Mouse (Mus musculus) MEL (cell line): ENCODE measurements around the gene Zfp324. TPM values are rescaled to one million over a fixed set of nuclear protein-coding genes. Genes with fewer than 3 reads are reported as not detected.
"Not testable (repeated sequence)": the region's sequence is repeated elsewhere in the genome, so short reads cannot be mapped to it uniquely, and the experiment has no call there.

Experiments
- DNase-seq: peaks from one replicate; pipeline ENCODE4 v3.0.0; 2011; ENCODE audit warnings: low read depth, low spot score
- H3K27ac ChIP-seq: 2 replicates; pipeline ENCODE4 v1.5.1; 2012; ENCODE audit warnings: low read depth, mild to moderate bottlenecking, control low read depth, low read length, moderate library complexity; ENCODE audit not compliant: control insufficient read depth
- H3K27me3 ChIP-seq, 2 experiments: fragments of 150-350 bp in 1 of 2; sonication (generic) in 1 of 2; 2 replicates each; pipeline ENCODE4 v1.6.1; 2012; ENCODE audit warnings: low read length in 2 of 2, mild to moderate bottlenecking in 2 of 2, improper control_type of control experiment in 1 of 2, moderate library complexity in 1 of 2; ENCODE audit not compliant: insufficient read depth in 2 of 2, control insufficient read depth in 1 of 2
- H3K36me3 ChIP-seq, 2 experiments: 2 replicates each; pipeline ENCODE4 v1.6.1; 2012 to 2014; ENCODE audit warnings: low read length in 2 of 2, improper control_type of control experiment in 1 of 2, inconsistent platforms in 1 of 2, mild to moderate bottlenecking in 1 of 2; ENCODE audit not compliant: insufficient read depth in 2 of 2, control insufficient read depth in 1 of 2
- H3K4me1 ChIP-seq, 2 experiments: fragments of 150-350 bp in 1 of 2; sonication (generic) in 1 of 2; 2 replicates each; pipeline ENCODE4 v1.6.1; 2012; ENCODE audit warnings: low read length in 2 of 2, improper control_type of control experiment in 1 of 2, mild to moderate bottlenecking in 1 of 2; ENCODE audit not compliant: insufficient read depth in 2 of 2, control insufficient read depth in 1 of 2
- H3K4me3 ChIP-seq, 2 experiments: fragments of 150-350 bp in 1 of 2; sonication (generic) in 1 of 2; 2 replicates each; pipeline ENCODE4 v1.5.1; 2012; ENCODE audit warnings: low read depth in 2 of 2, low read length in 2 of 2, mild to moderate bottlenecking in 2 of 2, moderate library complexity in 2 of 2, control low read depth in 1 of 2, improper control_type of control experiment in 1 of 2; ENCODE audit not compliant: control insufficient read depth in 1 of 2, insufficient read depth in 1 of 2
- H3K79me2 ChIP-seq: 2 replicates; pipeline ENCODE4 v1.6.1; 2012; ENCODE audit warnings: mild to moderate bottlenecking, low read length, moderate library complexity; ENCODE audit not compliant: control insufficient read depth, poor library complexity, insufficient read depth
- H3K9ac ChIP-seq: 2 replicates; pipeline ENCODE4 v1.6.1; 2012; ENCODE audit warnings: low read depth, mild to moderate bottlenecking, control low read depth, low read length, moderate library complexity; ENCODE audit not compliant: control insufficient read depth, poor library complexity, severe bottlenecking
- H3K9me3 ChIP-seq: fragments of 150-350 bp; sonication (generic); replicated peaks from 2 replicates; pipeline ENCODE4 v1.6.1; 2012; ENCODE audit warnings: mild to moderate bottlenecking, low read length, improper control_type of control experiment, moderate library complexity; ENCODE audit not compliant: insufficient read depth
- CHD1 ChIP-seq: IDR thresholded peaks from 2 replicates; pipeline ENCODE4 v1.6.1; 2012; ENCODE audit warnings: low read depth, mild to moderate bottlenecking, inconsistent platforms, low read length, improper control_type of control experiment
- ELF1 ChIP-seq: IDR thresholded peaks from 2 replicates; pipeline ENCODE4 v1.6.1; 2014; ENCODE audit warnings: low read depth, mild to moderate bottlenecking, inconsistent platforms, low read length, improper control_type of control experiment, moderate library complexity
- GATA1 ChIP-seq: IDR thresholded peaks from 2 replicates; pipeline ENCODE4 v1.6.1; 2011; ENCODE audit warnings: low read depth, low read length, improper control_type of control experiment
- MAFK ChIP-seq: IDR thresholded peaks from 2 replicates; pipeline ENCODE4 v1.6.1; 2011; ENCODE audit warnings: low read depth, mild to moderate bottlenecking, low read length, improper control_type of control experiment, borderline replicate concordance
- POLR2A ChIP-seq, 2 experiments: IDR thresholded peaks; 2 replicates each; pipeline ENCODE4 v1.6.1; 2011 to 2012; ENCODE audit warnings: low read length in 2 of 2, mild to moderate bottlenecking in 2 of 2, control low read depth in 1 of 2, improper control_type of control experiment in 1 of 2, low read depth in 1 of 2, moderate library complexity in 1 of 2; ENCODE audit not compliant: control insufficient read depth in 1 of 2, insufficient read depth in 1 of 2, poor library complexity in 1 of 2
- RCOR1 ChIP-seq: IDR thresholded peaks from 2 replicates; pipeline ENCODE4 v1.6.1; 2012; ENCODE audit warnings: low read depth, mild to moderate bottlenecking, inconsistent platforms, low read length, improper control_type of control experiment
- SIN3A ChIP-seq: IDR thresholded peaks from 2 replicates; pipeline ENCODE4 v1.6.1; 2012; ENCODE audit warnings: low read length, improper control_type of control experiment, inconsistent platforms
- TBP ChIP-seq: IDR thresholded peaks from 2 replicates; pipeline ENCODE4 v1.8.0; 2011; ENCODE audit warnings: low read depth, low read length, improper control_type of control experiment
- USF2 ChIP-seq, 2 experiments: IDR thresholded peaks; 2 replicates each; pipeline ENCODE4 v1.6.1; 2011 to 2012; ENCODE audit warnings: improper control_type of control experiment in 2 of 2, low read length in 2 of 2, borderline replicate concordance in 1 of 2, inconsistent platforms in 1 of 2, low read depth in 1 of 2, mild to moderate bottlenecking in 1 of 2; ENCODE audit not compliant: insufficient read depth in 1 of 2
- ZMIZ1 ChIP-seq: IDR thresholded peaks from 2 replicates; pipeline ENCODE4 v1.6.1; 2012; ENCODE audit warnings: low read depth, mild to moderate bottlenecking, inconsistent platforms, low read length, improper control_type of control experiment, moderate library complexity
- polyA plus RNA-seq, 2 experiments: library from polyadenylated mRNA; stranded (reverse) in 1 of 2; unstranded in 1 of 2; fragments of >175 nt in 1 of 2; fragments of >200 nt in 1 of 2; gene quantifications; 2 replicates each; pipeline versions ENCODE4 v1.2.1 to v1.2.4; 2012; ENCODE audit warnings: low replicate concordance in 2 of 2, low read depth in 1 of 2; ENCODE audit not compliant: insufficient read length in 2 of 2, insufficient read depth in 1 of 2, missing spikeins in 1 of 2
- total RNA-seq: library from RNA; depleted of rRNA; stranded (reverse); fragments of 300-350 nt; gene quantifications from 2 replicates; pipeline ENCODE4 v1.2.3, GENCODE M21; 2012

The Zfp324 gene
- total and polyA plus RNA-seq, 3 experiments, result 5.2 to 9.9 TPM; not detected in 1

GRCm38 (mm10) chr7:12933615-12934140, 32.0 kb upstream of the Zfp324 start:
- DNase-seq, result no peak
- Histone ChIP-seq H3K9ac (no peak overlapping the region), H3K9me3 (no peaks in the 10 kb centered on the region), H3K4me1 (no peaks in the 10 kb centered on the region), H3K27ac (no peak overlapping the region)
- TF ChIP-seq ZMIZ1, result no peak
- no peak for TF ChIP-seq TBP
- TF ChIP-seq CHD1, result no peak
- TF ChIP-seq, all 39 proteins: peak for 0
- H3K79me2 ChIP-seq, result no peaks in the 10 kb centered on the region
- no peaks in the 10 kb centered on the region for H3K27me3 ChIP-seq
- H3K36me3 ChIP-seq, result no peaks in the 10 kb centered on the region
- H3K4me3 ChIP-seq, result no peak overlapping the region

GRCm38 (mm10) chr7:12934808-12935207, 30.8 kb upstream of the Zfp324 start:
- Histone ChIP-seq H3K4me3 (no peak overlapping the region), H3K9ac (no peak overlapping the region), H3K79me2 (no peaks in the 10 kb centered on the region), H3K27me3 (no peaks in the 10 kb centered on the region), H3K9me3 (no peaks in the 10 kb centered on the region), H3K36me3 (no peaks in the 10 kb centered on the region), H3K27ac (no peak overlapping the region), H3K4me1 (no peaks in the 10 kb centered on the region)
- TF ChIP-seq MAFK (no peak), POLR2A (IDR thresholded peaks at IDR 0.05; ENCODE audit: control insufficient read depth in 1 of 2, insufficient read depth in 1 of 2, low read depth in 1 of 2, low read length in 2 of 2, poor library complexity in 1 of 2) (no peak), USF2 (IDR thresholded peaks at IDR 0.05; ENCODE audit: borderline replicate concordance in 1 of 2, insufficient read depth in 1 of 2, low read depth in 1 of 2, low read length in 2 of 2) (no peak), CHD1 (no peak), GATA1 (no peak), ELF1 (no peak), SIN3A (no peak), RCOR1 (no peak)
- DNase-seq, result no peak

GRCm38 (mm10) chr7:12937254-12937803, 28.3 kb upstream of the Zfp324 start:
- not testable (repeated sequence) for H3K9ac ChIP-seq, H3K27me3 ChIP-seq, H3K4me3 ChIP-seq, H3K79me2 ChIP-seq, H3K9me3 ChIP-seq, H3K36me3 ChIP-seq, H3K4me1 ChIP-seq, H3K27ac ChIP-seq, DNase-seq
